Mouse (Mus musculus) gastrocnemius, adult 8-10 months (tissue): ENCODE measurements around the gene Bcl10. TPM values are rescaled to one million over a fixed set of nuclear protein-coding genes. Genes with fewer than 3 reads are reported as not detected.
"Not testable (repeated sequence)": the region's sequence is repeated elsewhere in the genome, so short reads cannot be mapped to it uniquely, and the experiment has no call there.

Experiments used
- DNase-seq, 2 experiments: peaks; one replicate each; pipeline ENCODE4 v3.0.0; 2022; ENCODE audit warnings: low spot score in 2 of 2
- total RNA-seq, 4 experiments: library from RNA; stranded (reverse); gene quantifications; 2 replicates each; pipeline ENCODE4 v1.2.4; 2022

Bcl10 gene
- total RNA-seq, 4 experiments from 2014 or later: 9.0 to 11.2 (median 9.9) TPM

DNA sequence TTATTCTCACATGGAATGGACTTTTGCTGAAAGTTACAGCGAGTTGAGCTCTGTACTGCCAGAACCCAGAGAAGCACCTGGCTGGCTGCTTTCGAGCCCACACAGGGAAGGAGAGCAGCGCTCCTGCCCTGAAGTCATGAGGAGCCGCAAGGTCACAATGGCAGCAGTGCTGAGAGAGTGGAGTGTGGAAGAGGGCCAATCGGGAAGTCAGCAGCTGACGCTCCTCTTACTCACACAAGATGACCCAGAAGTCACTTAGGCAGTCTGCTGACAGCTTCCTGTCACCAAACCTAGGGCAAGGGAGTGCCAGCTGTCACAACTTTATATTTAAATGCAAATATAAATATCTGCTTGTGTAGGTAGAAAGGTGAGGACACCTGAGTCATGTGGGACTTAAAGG is 9.3 kb upstream of the Bcl10 start:
- no peak for DNase-seq

DNA sequence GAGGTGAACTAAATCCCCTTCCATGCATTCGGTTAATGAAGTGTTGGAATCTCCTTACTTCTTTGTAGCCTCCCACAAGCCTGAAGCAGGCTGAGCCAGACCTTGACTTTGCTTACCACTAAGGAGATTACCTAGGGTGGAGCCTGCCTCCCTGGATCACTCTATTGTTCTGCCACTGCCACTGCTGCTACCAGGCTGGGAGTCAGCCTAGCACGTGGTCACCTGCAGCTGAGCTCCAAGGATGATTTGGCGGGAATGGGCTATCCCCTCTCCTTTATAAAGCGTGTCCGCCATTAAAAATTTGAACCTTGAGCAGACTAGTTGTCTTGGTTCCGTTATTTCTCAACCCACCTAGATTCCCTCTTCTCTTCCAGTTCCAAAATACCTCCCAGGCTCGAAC is 8.7 kb upstream of the Bcl10 start:
- not testable (repeated sequence) for DNase-seq

- DNase-seq: no peak
Measured at GRCm38 (mm10) chr3:145916374-145916773, 6.2 kb upstream of the Bcl10 start.

DNA sequence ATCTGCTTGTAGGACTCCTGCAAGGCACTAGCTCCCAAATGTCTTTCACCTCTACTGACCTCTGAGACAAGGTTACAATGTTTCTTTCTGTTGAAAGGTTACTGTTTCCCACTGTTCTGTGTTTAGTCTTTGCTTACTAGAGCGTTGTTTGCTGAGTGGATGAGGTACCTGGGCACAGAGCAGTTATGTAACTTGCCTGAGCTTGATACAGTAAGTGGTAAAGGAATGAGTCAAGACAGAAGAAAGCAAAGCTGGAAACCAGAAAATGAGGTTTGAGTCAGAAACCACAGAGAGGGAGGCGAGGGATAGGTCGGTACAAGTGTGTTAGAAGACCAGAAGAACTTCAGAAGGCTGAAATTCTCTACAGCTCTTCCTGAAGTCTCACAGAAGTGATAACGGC is 5.8 kb upstream of the Bcl10 start:
- DNase-seq: no peak

GRCm38 (mm10) chr3:145922971-145923370 is 367 bp downstream of the Bcl10 start:
- no peak for DNase-seq

DNA sequence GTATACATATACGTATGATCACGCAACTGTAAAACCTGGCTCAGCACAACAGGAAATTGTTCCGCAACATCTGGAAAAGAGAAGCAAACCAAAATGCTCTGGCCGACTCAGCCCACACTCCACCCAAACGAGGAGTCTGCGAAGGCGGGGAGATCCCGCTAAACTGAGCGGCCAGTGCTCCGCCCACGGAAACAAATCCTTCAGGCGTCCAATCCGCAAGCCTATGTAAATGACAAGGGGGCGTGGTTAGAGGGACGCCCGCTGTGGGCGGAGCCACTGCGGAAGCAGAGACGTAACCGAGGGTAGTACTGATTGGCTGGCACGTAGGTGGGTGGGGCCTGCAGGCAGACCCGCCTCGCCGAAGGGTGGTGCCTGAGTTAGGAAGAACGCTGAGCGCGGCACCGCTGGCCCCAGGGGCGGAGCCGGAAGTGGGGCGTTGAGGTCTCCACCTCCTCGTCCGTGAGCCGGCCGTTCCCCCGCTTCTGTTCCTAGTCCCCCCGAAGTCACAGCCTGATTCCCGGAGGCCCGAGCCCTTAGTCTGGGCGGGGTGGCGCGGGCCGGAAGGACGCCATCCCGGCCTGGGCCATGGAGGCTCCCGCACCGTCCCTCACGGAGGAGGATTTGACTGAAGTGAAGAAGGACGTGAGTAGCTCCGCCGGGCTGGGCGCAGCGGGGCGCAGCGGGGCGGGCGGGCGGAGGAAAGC is 1.4 kb downstream of the Bcl10 start:
- DNase-seq: peak; percentile 99 to 100

- peak; percentile 8 to 20 for DNase-seq
Measured at GRCm38 (mm10) chr3:145924649-145925337, 2.2 kb downstream of the Bcl10 start.

- DNase-seq: no peak
Measured at GRCm38 (mm10) chr3:145925506-145925905, 2.9 kb downstream of the Bcl10 start.

DNA sequence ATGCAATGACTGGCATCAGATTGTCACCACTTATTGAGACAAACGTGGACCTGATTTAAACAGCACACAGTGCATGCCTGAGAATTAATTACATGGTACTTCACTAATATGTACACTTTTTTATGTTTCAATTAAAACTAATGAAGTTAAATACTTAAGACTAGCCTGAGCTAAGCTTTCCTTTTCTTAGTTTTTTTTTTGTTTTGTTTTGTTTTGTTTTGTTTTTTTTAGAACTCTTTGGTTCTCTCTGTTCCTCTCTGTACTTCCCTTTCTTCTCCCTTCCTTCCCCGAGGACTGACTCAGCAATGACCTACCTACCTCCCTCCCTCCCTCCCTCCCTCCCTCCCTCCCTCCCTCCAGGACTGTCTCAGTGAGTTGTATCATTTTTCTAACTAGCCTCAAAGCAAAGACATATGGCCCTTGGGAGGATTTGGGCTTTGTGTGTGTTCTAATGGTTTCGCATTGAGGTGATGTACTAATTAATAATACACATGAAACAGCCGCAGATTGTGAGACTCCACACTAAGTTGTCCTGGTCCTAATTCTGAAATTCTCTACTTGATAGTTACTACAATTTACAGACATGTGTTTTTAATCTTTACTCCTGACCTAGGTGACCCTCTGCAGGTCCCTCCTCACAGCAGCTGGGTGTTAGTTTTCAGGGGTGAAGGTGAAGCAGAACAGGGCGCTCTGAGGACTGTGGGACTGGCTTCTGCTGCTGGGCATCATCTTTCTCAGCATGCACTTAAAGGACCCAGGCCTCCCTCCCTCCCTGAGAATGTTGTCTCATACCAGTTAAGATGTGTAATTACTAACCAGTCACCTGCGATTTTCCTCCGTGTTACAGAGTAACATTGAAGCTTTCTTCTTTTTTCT is 7.2 kb downstream of the Bcl10 start:
- no peak for DNase-seq

DNA sequence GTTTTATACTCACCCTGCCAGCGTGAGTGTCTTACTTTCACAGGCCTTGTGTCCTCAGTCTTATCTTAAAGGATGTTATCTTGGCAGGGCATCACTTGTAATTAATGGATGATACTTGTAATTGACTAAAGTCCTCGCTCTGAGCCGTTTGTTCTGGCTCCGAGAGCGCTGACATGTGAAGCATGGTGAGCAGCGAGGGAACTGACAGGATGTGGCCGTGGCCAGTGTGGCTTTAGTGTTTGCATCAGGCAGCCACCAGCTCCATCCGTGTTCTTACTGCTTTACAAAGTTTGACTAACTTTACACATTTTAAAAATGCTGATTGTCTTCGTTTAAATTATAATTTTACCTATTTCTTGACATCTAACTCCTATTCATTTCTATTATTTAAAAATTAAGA is 11.2 kb downstream of the Bcl10 start:
- no peak for DNase-seq

DNA sequence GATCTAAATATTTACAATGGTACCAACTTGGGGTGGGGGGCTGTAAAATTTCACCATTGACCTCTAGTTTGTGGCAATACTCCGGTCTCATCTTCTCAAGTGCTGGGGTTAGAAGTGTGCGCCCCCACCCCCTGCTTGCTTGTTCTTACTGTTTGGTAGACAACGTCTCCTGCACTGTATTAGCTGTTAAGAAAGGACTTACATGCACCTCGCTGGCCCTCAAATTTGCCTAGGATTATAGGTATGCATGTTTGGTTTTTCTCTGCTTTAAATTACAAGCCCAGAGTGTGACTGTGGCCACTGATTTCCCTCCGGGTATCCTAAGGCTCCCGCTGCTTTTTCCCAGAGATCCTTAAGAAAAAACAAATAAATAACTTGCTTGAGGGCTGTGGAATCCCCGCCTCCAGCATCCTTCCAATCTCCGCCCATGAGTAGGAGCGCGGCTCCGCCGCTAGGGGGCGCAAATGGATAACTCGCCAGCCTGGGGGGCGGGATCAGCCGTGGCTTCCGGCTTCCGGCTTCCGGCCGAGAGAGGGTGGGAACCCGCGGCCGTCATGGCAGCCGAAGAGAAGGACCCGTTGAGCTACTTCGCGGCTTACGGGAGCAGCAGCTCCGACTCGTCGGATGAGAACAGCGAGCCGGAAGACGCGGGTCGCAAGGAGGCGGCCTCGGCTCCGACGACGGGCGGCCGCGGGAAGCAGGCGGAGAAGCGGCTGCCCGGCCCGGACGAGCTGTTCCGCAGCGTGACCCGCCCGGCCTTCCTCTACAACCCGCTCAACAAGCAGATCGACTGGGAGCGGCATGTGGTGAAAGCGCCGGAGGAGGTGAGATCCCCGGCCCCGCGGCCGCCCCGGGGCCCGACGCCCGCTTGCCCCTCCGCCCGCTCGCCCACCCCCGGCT is 15.2 kb downstream of the Bcl10 start, which contains the start of gene 2410004B18Rik:
2410004B18Rik (plus strand) TSS at position 510 of the 900 bp plus-strand sequence.
- DNase-seq: peak; percentile 79 to 83

- no peak for DNase-seq
Measured at GRCm38 (mm10) chr3:145938405-145939349, 16.1 kb downstream of the Bcl10 start.

DNA sequence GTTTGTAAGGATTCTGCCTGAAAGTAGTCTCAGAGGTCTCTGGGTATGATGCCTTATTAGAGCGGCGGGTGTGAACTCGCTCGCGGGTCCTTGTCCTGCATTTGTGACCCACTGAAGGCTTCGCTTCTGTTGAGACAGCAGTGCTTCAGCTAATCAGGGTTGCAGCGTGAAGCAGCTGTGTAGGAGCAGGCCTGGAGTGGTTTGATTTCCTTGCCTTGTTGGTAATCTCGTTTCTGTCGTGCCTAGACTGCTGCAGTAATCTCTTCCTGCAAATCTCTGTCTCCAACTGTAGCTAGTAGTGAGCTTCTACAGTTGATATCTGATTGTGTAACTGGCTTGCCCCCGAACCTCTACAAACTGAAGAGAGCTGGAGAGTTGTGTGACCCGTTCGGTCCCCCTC is 16.8 kb downstream of the Bcl10 start:
- DNase-seq: no peak

- DNase-seq: no peak
Measured at GRCm38 (mm10) chr3:145939971-145940370, 17.4 kb downstream of the Bcl10 start.

GRCm38 (mm10) chr3:145941971-145942370 is 19.4 kb downstream of the Bcl10 start:
- DNase-seq: peak; percentile 26 to 36

GRCm38 (mm10) chr3:145944348-145944747 is 21.7 kb downstream of the Bcl10 start:
- DNase-seq: no peak

- no peak for DNase-seq
Measured at GRCm38 (mm10) chr3:145945904-145946303, 23.3 kb downstream of the Bcl10 start.

GRCm38 (mm10) chr3:145946654-145947053 is 24.1 kb downstream of the Bcl10 start:
- no peak for DNase-seq

DNA sequence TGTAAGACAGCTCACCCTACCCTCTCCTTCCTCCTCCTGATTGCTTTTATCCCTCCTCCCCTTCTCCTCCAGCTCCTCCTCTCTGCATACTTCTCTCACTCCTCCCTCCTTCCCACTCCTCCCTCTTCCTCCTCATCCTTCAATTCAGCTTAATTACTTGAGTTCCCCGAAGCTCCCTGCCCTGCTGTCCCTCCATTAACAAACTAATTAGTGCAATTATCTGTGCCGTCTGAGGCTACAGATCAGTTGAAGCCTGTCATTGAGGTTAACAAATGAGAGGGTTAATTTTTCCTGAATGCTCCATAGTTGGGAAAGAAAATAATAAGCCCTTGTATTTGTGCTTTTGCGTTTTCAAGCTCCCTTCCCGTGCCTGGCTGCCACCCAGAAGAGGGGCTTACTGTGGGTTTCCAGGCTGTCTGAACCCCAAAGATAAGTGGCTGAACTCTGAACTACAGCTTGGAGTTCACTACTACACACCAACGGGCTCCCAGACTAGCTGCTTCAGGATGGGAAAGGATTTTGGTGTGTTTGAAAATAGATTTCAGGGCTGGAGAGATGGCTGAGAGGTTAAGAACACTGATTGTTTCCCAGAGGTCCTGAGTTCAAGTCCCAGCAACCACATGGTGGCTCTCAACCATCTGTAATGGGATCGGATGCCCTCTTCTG is 25.1 kb downstream of the Bcl10 start:
- no peak for DNase-seq
